Mouse (Mus musculus): Measurements from ENCODE around the gene Cmc1.

Cmc1 gene

GRCm38 (mm10) chr9:118031694-118032093 is 118.3 kb downstream of the Cmc1 start:
- DNase-seq (ENCODE audit: low read depth, low spot score) = no peak

GRCm38 (mm10) chr9:118030252-118030651 is 119.7 kb downstream of the Cmc1 start:
- no peak for DNase-seq (ENCODE audit: low read depth, low spot score)

- peak; percentile 20 for DNase-seq (ENCODE audit: low read depth, low spot score)
Measured at GRCm38 (mm10) chr9:118029490-118029889, 120.5 kb downstream of the Cmc1 start.

GRCm38 (mm10) chr9:118024966-118025365 is 125.0 kb downstream of the Cmc1 start:
- no peak for DNase-seq (ENCODE audit: low read depth, low spot score)
